Mouse (Mus musculus): ENCODE measurements at regions not wholly inside any gene's neighbourhood (a gene's known extent, or its start where the extent isn't known, plus 50 kb on each side); places are given as distances from the start of the nearest gene placed in this dataset.
A peak's percentile ranks its signal among the peaks of the same experiment; 100 is the strongest.

GRCm38 (mm10) chr12:77531294-77531693 lies 293.4 kb downstream of the Fut8 start:
- TF ChIP-seq EP300 (IDR thresholded peaks at IDR 0.05; ENCODE audit: low read depth) (no peak), CTCF (IDR thresholded peaks at IDR 0.05; ENCODE audit: low read depth) (peak; percentile 34)

All from heart, postnatal 0 days (tissue).